Mouse (Mus musculus): Measurements from ENCODE around the gene Jazf1.

DNA sequence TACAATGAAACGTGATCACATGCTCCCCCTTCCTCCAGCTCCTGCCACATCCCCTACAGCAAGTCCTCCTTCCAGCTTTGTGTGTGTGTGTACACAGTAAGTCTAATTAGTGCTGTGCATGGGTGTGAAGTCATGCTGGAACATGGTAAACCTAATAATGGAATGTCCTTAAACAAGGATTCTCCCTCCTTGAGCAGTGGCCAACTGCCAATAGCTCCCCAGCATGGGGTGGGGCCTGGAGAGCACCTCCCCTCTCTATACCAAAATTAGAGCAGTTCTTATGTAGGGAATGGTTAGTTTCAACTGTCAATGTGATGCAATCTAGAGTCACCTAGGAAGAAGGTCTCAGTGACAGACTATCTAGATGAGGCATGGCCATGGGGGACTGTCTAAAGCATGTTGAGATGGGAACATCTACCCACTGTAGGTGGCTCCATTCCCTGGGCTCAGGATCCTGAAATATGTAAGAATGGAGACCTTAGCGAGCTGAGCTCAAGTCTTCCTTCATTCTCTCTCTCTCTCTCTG is 240.6 kb downstream of the Jazf1 start:
- TF ChIP-seq CTCF (IDR thresholded peaks at IDR 0.05; ENCODE audit: low read depth, low read length), result no peak
- TF ChIP-seq POLR2A (IDR thresholded peaks at IDR 0.05; ENCODE audit: extremely low read depth, insufficient read depth, low read length), result no peak
